Comparison of ENCODE assay signal across 8 mouse cellular contexts in the genomic region with DNA sequence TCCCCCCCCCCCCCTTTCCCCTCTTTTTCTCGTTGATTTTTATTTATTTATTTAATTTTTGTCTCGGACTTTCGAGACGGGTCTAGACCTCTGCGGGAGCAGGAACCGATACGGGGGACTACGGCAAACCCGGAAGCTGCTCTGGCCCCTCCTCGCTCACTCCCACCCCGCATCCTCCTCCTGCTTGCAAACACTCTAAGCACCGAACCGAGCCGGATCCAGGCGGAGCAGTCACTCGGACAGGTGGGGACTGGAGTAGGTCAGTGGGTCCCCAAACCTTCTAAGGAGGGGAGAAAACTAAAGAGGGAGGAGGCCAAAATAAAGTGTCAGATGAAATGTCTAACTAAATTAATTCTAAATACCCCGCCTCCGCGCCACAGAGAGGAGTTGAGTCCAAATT. TPM values are rescaled to one million over a fixed set of nuclear protein-coding genes. Genes with fewer than 3 reads are reported as not detected.
A peak's percentile ranks its signal among the peaks of the same experiment; 100 is the strongest.
DNase-seq lines count a peak whose midpoint lies in the region; ATAC-seq and TF ChIP-seq lines count a peak whose summit lies in the region.

No protein-coding gene starts in this region.

- ATAC-seq in forebrain, embryonic 13.5 days: no peak

- H3K9me3 ChIP-seq in heart, embryonic 10.5 days: no peaks in the 10 kb centered on the region
- peaks cover 11% of the 10 kb centered on the region for H3K9me3 ChIP-seq in E14TG2a.4 (ENCODE audit: low read length)
- H3K9me3 ChIP-seq in forebrain, embryonic 13.5 days (replicated peaks): no peaks in the 10 kb centered on the region
- no peaks in the 10 kb centered on the region for H3K9me3 ChIP-seq in midbrain, embryonic 10.5 days (replicated peaks)

- no peak for DNase-seq in heart, embryonic 10.5 days (ENCODE audit: low spot score)
- no peak for DNase-seq in heart, postnatal 25 days (ENCODE audit: low spot score)
- DNase-seq in midbrain, embryonic 10.5 days (ENCODE audit: low spot score): peak; percentile 57
- no peak for DNase-seq in layer of hippocampus, adult 11-12 months (ENCODE audit: low spot score)
- no peak for DNase-seq in left cerebral cortex, postnatal 10 days (ENCODE audit: extremely low spot score in 1 of 2, low spot score in 2 of 2)
- DNase-seq in lung, postnatal 10 days: no peak

- WGBS in heart, embryonic 10.5 days: under 1% methylated on average over 17 of the region's 19 CpGs
- WGBS in forebrain, embryonic 13.5 days: 0% methylated on average over 19 of the region's 19 CpGs
- WGBS in midbrain, embryonic 10.5 days: 0% methylated on average over 18 of the region's 19 CpGs

- peaks cover 10% of the 10 kb centered on the region for H3K4me1 ChIP-seq in heart, embryonic 10.5 days
- H3K4me1 ChIP-seq in E14TG2a.4 (replicated peaks; ENCODE audit: low read depth, low read length): peaks cover 52% of the 10 kb centered on the region
- H3K4me1 ChIP-seq in forebrain, embryonic 13.5 days: no peaks in the 10 kb centered on the region
- peaks cover 50% of the 10 kb centered on the region for H3K4me1 ChIP-seq in midbrain, embryonic 10.5 days

- TF ChIP-seq CTCF in E14TG2a.4 (conservative IDR thresholded peaks at IDR 0.05; ENCODE audit: low read length): no peak

- 0 out of 2 replicates have a peak overlapping the region, but pooled peaks have one; percentile 26 for H3K4me2 ChIP-seq in forebrain, embryonic 13.5 days

- intact Hi-C loops in heart, postnatal 25 days (cut with DNase I): no loop called here
- intact Hi-C loops in left cerebral cortex, postnatal 10 days (cut with DNase I): loop anchor here (2.0 kb wide), 1 partner anchor 582 kb away; no protein-coding TSS in a partner anchor

- no peak overlapping the region for H3K27ac ChIP-seq in heart, embryonic 10.5 days
- H3K27ac ChIP-seq in forebrain, embryonic 13.5 days: no peak overlapping the region
- peak overlapping the region; percentile 90 for H3K27ac ChIP-seq in midbrain, embryonic 10.5 days (replicated peaks)

- H3K4me3 ChIP-seq in heart, embryonic 10.5 days: peak overlapping the region; percentile 47
- peak overlapping the region; percentile 61 for H3K4me3 ChIP-seq in E14TG2a.4 (replicated peaks; ENCODE audit: low read length)
- H3K4me3 ChIP-seq in forebrain, embryonic 13.5 days: no peak overlapping the region
- peak overlapping the region; percentile 73 for H3K4me3 ChIP-seq in midbrain, embryonic 10.5 days

- no peak overlapping the region for H3K9ac ChIP-seq in forebrain, embryonic 13.5 days

- H3K27me3 ChIP-seq in heart, embryonic 10.5 days (ENCODE audit: insufficient read depth, poor library complexity, severe bottlenecking): peaks cover 99% of the 10 kb centered on the region
- H3K27me3 ChIP-seq in E14TG2a.4 (ENCODE audit: insufficient read depth, low read length): peaks cover 98% of the 10 kb centered on the region
- H3K27me3 ChIP-seq in forebrain, embryonic 13.5 days: peaks cover 100% of the 10 kb centered on the region
- H3K27me3 ChIP-seq in midbrain, embryonic 10.5 days (ENCODE audit: low read depth, poor library complexity, severe bottlenecking): peaks cover 100% of the 10 kb centered on the region

- H3K36me3 ChIP-seq in heart, embryonic 10.5 days: no peaks in the 10 kb centered on the region
- H3K36me3 ChIP-seq in E14TG2a.4 (ENCODE audit: insufficient read depth, low read length): no peaks in the 10 kb centered on the region
- no peaks in the 10 kb centered on the region for H3K36me3 ChIP-seq in forebrain, embryonic 13.5 days (ENCODE audit: poor library complexity, severe bottlenecking)
- H3K36me3 ChIP-seq in midbrain, embryonic 10.5 days: no peaks in the 10 kb centered on the region

RNA-seq across cellular contexts. Expression of a gene that starts 5.4 kb away (rescaled TPM):
- 0.57 TPM in 1 of 2 replicates, not detected in the other for polyA plus RNA-seq in heart, embryonic 10.5 days (2016; fragmentation: Nextera tagmentation; extraction: Ambion mirVana)
- total RNA-seq in heart, postnatal 25 days (2021): not detected
- 0.13 TPM in 1 of 2 replicates, not detected in the other for polyA plus RNA-seq in forebrain, embryonic 13.5 days (2015; fragmentation: Nextera tagmentation; extraction: Ambion mirVana)
- polyA plus RNA-seq in midbrain, embryonic 10.5 days (2016; fragmentation: Nextera tagmentation; extraction: Ambion mirVana): 5.2 and 5.6 TPM in 2 replicates
- total RNA-seq in left cerebral cortex, postnatal 10 days (2021): not detected
